Mouse (Mus musculus): ENCODE measurements around the gene Exd1. TPM values are rescaled to one million over a fixed set of nuclear protein-coding genes. Genes with fewer than 3 reads are reported as not detected.

The Exd1 gene
- 0.31 and 0.34 TPM in 2 replicates for polyA plus RNA-seq (2016; fragmentation: Nextera tagmentation; extraction: Ambion mirVana)

DNA sequence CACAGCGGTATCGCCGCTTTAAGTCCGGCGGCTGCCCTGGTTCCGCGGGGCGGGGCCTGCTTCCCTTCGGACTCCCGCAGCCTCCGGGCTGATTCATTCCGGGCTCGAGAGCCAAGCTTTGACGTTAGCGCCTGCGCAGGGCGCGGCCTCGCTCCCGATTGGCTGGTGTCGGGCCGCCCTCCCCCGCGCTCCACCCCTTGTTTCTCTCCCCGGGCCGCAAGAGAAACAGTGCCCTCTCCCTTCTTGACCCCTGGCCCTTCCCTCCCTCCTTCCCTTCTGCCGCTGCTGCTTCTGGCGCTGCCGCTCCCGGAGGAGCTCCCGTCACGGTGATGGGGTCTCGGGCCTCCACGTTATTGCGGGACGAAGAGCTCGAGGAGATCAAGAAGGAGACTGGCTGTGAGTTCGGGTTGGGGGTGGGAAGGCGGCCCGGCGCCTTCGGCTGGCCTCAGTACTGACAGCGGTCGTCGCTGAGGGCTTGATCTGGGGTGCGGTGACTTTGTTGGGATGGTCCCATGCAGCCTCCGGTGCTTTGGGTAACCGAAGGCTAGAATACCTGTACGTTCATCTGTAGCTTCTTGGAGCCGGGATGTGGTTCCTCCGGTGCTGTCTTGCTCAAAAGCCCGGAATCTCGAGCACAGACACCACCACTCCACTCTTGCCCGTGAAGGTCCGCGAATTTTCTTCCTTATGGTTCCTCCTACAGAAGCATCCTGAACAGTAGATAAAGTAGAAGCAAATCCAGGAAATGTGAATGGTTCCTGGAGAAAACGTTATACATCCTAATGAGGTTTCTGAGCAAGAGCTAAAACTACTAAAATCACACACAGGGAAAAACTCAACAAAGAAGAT, at the start of gene Exd1, which contains the start of gene Chp1:
TSS of gene Exd1 (minus strand) at position 106 of the 849 bp plus-strand sequence.
TSS of gene Chp1 (plus strand) at position 176 of the 849 bp plus-strand sequence.
- WGBS: under 1% methylated on average over 57 of the region's 57 CpGs
- Histone ChIP-seq H3K4me3 (peak within 1 kb of the TSS; percentile 74), H3K9me3 (no peaks in the 10 kb centered on the region), H3K4me1 (peaks cover 19% of the 10 kb centered on the region), H3K36me3 (no peaks in the 10 kb centered on the region), H3K27ac (peak within 1 kb of the TSS; percentile 85), H3K27me3 (ENCODE audit: insufficient read depth, poor library complexity, severe bottlenecking) (no peaks in the 10 kb centered on the region)
- peak; percentile 99 for DNase-seq (ENCODE audit: low spot score)

GRCm38 (mm10) chr2:119596781-119597330, 49.4 kb upstream of the Exd1 start:
- H3K4me3 ChIP-seq: no peak overlapping the region
- DNase-seq (ENCODE audit: low spot score): no peak
- H3K36me3 ChIP-seq: peaks cover 54% of the 10 kb centered on the region
- no peak overlapping the region for H3K27ac ChIP-seq
- WGBS: 85% methylated on average over 8 of the region's 8 CpGs
- H3K9me3 ChIP-seq: no peaks in the 10 kb centered on the region
- H3K4me1 ChIP-seq: peaks cover 22% of the 10 kb centered on the region
- no peaks in the 10 kb centered on the region for H3K27me3 ChIP-seq (ENCODE audit: insufficient read depth, poor library complexity, severe bottlenecking)

DNA sequence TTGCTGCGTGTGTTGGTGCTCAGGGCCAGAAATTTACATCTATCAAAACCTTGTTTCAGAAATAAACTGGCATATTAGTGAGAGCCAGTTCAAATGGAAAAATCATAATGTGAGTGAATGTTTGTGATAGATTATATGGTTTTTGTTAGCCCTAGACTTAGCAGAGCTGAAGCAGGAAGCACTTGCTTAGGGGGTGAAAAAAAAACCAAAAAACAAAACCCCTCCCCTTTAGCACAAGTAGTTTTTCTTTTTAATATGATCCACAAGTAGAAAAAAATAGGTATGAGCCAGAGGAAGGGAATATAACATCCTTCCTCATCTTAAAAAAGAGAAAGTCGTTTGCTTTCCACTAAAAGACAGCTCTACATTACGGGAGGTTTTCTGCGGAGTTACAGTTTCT, 47.9 kb upstream of the Exd1 start:
- Histone ChIP-seq H3K36me3 (peaks cover 50% of the 10 kb centered on the region), H3K4me1 (peaks cover 18% of the 10 kb centered on the region), H3K9me3 (no peaks in the 10 kb centered on the region), H3K4me3 (peak overlapping the region; percentile 97), H3K27me3 (ENCODE audit: insufficient read depth, poor library complexity, severe bottlenecking) (no peaks in the 10 kb centered on the region), H3K27ac (peak overlapping the region; percentile 99)
- DNase-seq (ENCODE audit: low spot score): no peak
- 43% methylated on average over 4 of the region's 4 CpGs for WGBS

DNA sequence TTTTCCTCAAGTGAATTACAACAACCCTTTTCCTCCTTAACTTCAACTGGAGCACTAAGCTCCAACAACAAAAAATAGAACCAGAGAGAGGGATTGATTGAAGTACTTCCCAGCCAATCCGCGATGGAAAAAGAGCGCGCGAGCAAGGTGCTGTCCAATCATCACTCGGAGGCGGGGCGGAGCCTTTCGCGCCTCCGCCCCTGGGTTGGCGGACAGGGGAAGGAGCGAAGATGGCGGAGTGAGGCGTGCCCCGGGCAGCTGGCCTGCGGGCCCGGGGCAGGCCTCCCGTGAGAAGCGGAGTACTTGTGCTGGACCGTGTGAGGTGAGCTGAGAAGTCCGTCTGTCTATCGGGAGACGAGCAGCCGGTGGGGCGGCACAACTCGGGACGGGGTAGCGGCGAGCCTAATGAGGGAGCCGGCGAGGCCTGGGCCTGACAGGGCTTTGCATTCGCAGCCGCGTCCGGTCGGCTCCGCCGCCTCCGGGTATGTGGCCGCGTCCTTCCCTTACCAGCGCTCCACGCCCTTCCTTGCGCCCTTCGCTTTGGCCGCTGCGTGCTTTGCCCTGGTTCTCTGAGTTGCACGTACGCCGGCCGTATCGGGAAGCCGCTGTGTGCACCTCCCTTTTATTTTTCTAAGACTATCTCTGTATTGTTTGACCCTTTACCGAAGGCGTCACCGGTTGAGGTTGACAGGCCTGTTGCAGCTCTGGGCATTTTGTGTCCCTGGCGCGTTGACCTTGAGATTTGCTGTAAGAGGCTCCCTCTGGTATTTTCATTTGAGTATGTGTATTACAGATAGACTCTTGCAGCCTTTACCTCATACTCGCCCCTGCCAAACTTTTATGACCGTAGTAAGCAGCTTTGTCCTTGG, 46.9 kb upstream of the Exd1 start:
- H3K27me3 ChIP-seq (ENCODE audit: insufficient read depth, poor library complexity, severe bottlenecking): no peaks in the 10 kb centered on the region
- no peaks in the 10 kb centered on the region for H3K9me3 ChIP-seq
- H3K27ac ChIP-seq: peak overlapping the region; percentile 99
- peaks cover 18% of the 10 kb centered on the region for H3K4me1 ChIP-seq
- H3K4me3 ChIP-seq: peak overlapping the region; percentile 97
- peak; percentile 98 for DNase-seq (ENCODE audit: low spot score)
- peaks cover 40% of the 10 kb centered on the region for H3K36me3 ChIP-seq
- under 1% methylated on average over 61 of the region's 61 CpGs for WGBS

DNA sequence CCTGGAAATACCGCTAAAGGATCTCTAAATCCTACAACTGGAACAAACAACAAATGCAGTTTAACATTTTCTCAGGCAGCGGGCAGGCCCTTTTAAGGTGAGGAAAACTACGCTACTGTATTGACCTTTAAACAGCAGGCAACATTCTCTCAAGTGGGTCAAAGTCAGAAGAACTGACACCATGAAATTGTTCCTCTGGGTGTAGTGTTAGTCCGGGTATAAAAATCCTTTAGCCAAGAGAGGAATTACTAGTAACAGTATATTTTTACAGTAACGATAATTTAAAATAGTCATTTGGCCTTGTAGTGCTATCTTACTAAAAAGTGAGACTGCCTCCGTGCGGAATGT, 46.3 kb upstream of the Exd1 start:
- peaks cover 18% of the 10 kb centered on the region for H3K4me1 ChIP-seq
- peak overlapping the region; percentile 97 for H3K4me3 ChIP-seq
- DNase-seq (ENCODE audit: low spot score): no peak
- peaks cover 34% of the 10 kb centered on the region for H3K36me3 ChIP-seq
- 7% methylated on average over 7 of the region's 7 CpGs for WGBS
- no peaks in the 10 kb centered on the region for H3K27me3 ChIP-seq (ENCODE audit: insufficient read depth, poor library complexity, severe bottlenecking)
- no peaks in the 10 kb centered on the region for H3K9me3 ChIP-seq
- peak overlapping the region; percentile 99 for H3K27ac ChIP-seq

- H3K9me3 ChIP-seq: no peaks in the 10 kb centered on the region
- no peak for DNase-seq (ENCODE audit: low spot score)
- H3K4me1 ChIP-seq: peaks cover 12% of the 10 kb centered on the region
- WGBS: 88% methylated on average over 3 of the region's 3 CpGs
- H3K27me3 ChIP-seq (ENCODE audit: insufficient read depth, poor library complexity, severe bottlenecking): no peaks in the 10 kb centered on the region
- H3K27ac ChIP-seq: no peak overlapping the region
- peaks cover 17% of the 10 kb centered on the region for H3K36me3 ChIP-seq
- H3K4me3 ChIP-seq: no peak overlapping the region
Measured at GRCm38 (mm10) chr2:119591247-119591646, 43.8 kb upstream of the Exd1 start.

DNA sequence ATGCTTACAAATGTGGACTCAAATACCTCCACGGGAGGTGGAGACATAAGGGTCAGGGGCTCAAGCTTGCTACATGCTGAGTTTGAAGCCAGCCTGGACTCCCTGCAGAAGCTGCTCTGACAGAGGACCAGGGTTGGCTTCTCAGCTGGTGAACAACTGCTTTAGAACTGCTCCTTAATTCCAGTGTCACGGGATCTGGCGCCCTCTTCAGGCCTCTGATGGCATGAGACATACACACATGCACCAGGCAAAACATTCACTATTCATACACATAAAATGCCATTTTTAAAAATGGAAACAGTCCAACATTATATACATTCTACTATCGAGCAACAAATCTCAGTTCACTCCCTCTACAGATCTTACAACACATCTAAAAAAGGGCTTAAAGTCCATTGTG, 40.0 kb upstream of the Exd1 start:
- Histone ChIP-seq H3K9me3 (no peaks in the 10 kb centered on the region), H3K36me3 (peaks cover 15% of the 10 kb centered on the region), H3K27ac (no peak overlapping the region), H3K27me3 (ENCODE audit: insufficient read depth, poor library complexity, severe bottlenecking) (no peaks in the 10 kb centered on the region), H3K4me1 (no peaks in the 10 kb centered on the region), H3K4me3 (no peak overlapping the region)
- DNase-seq (ENCODE audit: low spot score): peak; percentile 76
- 15% methylated on average over 4 of the region's 4 CpGs for WGBS

GRCm38 (mm10) chr2:119584282-119584681, 36.9 kb upstream of the Exd1 start:
- H3K27ac ChIP-seq: no peak overlapping the region
- H3K4me1 ChIP-seq: peaks cover 6% of the 10 kb centered on the region
- no peak for DNase-seq (ENCODE audit: low spot score)
- peaks cover 5% of the 10 kb centered on the region; the same call in 1 of the 2 replicates for H3K36me3 ChIP-seq
- no peaks in the 10 kb centered on the region for H3K27me3 ChIP-seq (ENCODE audit: insufficient read depth, poor library complexity, severe bottlenecking)
- WGBS: 80% methylated on average over 8 of the region's 8 CpGs
- no peaks in the 10 kb centered on the region for H3K9me3 ChIP-seq
- no peak overlapping the region for H3K4me3 ChIP-seq

DNA sequence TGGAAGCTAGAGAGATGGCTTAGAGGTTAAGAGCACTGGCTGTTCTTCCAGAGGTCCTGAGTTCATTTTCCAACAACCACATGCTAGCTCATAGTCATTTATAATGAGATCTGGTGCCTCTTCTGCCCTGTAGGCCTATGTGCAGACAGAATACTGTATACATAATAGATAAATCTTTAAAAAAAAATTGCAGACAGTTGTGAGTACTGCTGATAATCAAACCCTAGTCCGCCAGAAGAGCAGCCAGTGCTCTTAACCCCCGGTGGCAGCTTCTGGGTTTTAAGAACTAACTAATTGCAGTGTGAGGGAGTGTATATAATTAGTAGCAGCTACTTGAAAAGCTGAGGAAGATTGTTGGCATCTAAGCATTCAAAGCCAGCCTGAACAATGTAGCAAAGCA, 36.0 kb upstream of the Exd1 start:
- no peaks in the 10 kb centered on the region for H3K27me3 ChIP-seq (ENCODE audit: insufficient read depth, poor library complexity, severe bottlenecking)
- H3K36me3 ChIP-seq: peaks cover 5% of the 10 kb centered on the region; the same call in 1 of the 2 replicates
- 52% methylated on average over 2 of the region's 2 CpGs for WGBS
- no peak overlapping the region for H3K27ac ChIP-seq
- H3K4me3 ChIP-seq: no peak overlapping the region
- H3K4me1 ChIP-seq: peaks cover 6% of the 10 kb centered on the region
- no peaks in the 10 kb centered on the region for H3K9me3 ChIP-seq
- no peak for DNase-seq (ENCODE audit: low spot score)

- no peak for DNase-seq (ENCODE audit: low spot score)
- Histone ChIP-seq H3K36me3 (no peaks in the 10 kb centered on the region; the same call in 1 of the 2 replicates), H3K4me3 (no peak overlapping the region), H3K9me3 (no peaks in the 10 kb centered on the region), H3K27ac (no peak overlapping the region), H3K27me3 (ENCODE audit: insufficient read depth, poor library complexity, severe bottlenecking) (no peaks in the 10 kb centered on the region), H3K4me1 (peaks cover 6% of the 10 kb centered on the region)
- 90% methylated on average over 3 of the region's 3 CpGs for WGBS
Measured at GRCm38 (mm10) chr2:119581571-119581970, 34.1 kb upstream of the Exd1 start.

DNA sequence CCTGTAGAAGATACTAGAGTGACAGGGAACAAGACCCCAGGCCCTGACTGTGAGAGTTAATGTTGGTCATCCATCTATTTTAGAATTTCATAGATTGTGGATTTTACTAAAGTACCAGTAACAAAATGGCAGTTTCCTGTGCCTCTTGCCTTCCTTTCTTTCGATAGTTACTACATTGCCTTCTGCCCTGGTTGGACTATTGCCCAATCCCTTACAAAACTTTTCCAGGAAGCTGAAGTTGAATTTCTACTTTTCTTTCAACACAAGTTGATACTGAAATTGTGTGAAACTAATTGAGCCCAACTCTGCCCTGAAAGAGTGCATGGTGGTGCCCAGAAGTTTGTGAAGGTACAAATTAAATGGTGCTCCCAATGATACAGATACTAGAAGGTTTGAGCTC, 25.0 kb upstream of the Exd1 start:
- H3K4me3 ChIP-seq: no peak overlapping the region
- DNase-seq (ENCODE audit: low spot score): no peak
- H3K36me3 ChIP-seq: peaks cover 21% of the 10 kb centered on the region
- H3K4me1 ChIP-seq: 0 out of 2 replicates have a peak, but pooled peaks cover 3% of the 10 kb centered on the region
- H3K27ac ChIP-seq: no peak overlapping the region
- no peaks in the 10 kb centered on the region for H3K9me3 ChIP-seq
- 89% methylated on average over 1 of the region's 1 CpGs for WGBS
- H3K27me3 ChIP-seq (ENCODE audit: insufficient read depth, poor library complexity, severe bottlenecking): no peaks in the 10 kb centered on the region

DNA sequence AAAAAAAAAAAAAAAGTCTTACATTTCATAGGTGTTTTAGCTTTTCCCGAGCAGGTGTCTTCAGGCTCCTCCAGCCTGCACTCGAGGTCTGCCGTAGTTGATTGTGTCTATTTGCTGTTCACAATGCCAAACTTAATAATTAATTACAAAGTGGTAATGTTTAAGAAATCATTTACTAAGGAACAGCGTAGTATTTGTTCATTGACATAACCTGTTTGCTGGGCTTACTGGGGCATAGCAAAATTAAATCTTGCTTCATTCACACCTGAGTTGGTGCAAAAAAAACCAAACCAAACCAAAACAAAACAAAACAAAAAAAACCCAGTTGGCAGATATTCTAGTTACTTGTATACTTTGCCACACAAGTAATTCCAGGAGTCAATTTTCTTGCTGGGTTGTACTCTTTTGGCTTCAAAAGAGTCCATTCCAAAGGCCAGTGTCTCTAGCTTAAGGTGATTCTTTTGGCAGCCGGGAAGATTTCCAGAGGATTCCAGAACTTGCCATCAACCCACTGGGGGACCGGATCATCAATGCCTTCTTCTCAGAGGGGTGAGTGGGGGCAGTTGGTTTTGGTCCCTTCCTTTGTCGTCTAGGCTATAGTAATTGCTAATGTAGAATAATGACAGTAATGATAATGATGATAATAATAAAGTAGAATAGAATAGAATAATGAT, 18.9 kb upstream of the Exd1 start:
- H3K9me3 ChIP-seq: no peaks in the 10 kb centered on the region
- no peaks in the 10 kb centered on the region for H3K27me3 ChIP-seq (ENCODE audit: insufficient read depth, poor library complexity, severe bottlenecking)
- H3K36me3 ChIP-seq: peaks cover 15% of the 10 kb centered on the region; the same call in 1 of the 2 replicates
- no peak overlapping the region for H3K27ac ChIP-seq
- 88% methylated on average over 7 of the region's 7 CpGs for WGBS
- 0 out of 2 replicates have a peak, but pooled peaks cover 3% of the 10 kb centered on the region for H3K4me1 ChIP-seq
- H3K4me3 ChIP-seq: no peak overlapping the region
- no peak for DNase-seq (ENCODE audit: low spot score)

Data from heart, embryonic 10.5 days (tissue).